Mouse (Mus musculus) embryo, embryonic 11 days (tissue): ENCODE data around the gene Abhd12.
A peak's percentile ranks its signal among the peaks of the same experiment; 100 is the strongest.

ENCODE experiments used
- DNase-seq: peaks from one replicate; pipeline ENCODE4 v3.0.0-alpha.2; 2015

Abhd12 gene

DNA sequence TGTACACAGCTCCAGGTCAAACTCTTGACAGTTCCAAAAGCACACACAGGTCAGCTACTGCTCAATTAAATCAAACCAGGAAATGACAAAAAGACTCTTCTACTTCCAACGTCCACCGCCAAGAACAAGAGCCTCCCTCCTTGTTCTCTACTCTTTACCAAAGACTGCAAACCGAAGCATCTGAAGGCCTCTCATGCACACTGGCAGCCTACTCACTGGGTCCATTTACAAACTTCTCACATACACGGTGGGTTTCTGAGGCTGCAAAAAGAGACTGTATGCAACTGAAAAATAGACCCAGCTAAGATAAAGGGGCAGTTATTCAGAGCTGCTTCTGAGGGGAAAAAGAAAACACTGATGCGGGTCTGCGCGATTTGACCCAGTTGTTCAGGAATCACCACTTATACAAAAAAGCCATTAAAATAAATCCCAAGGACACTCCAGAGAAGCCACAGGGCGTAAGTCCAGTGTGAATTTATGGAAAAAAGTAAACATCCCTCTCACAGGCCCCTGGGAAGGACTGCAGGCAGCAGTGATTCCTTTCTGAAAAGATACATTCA is 57.0 kb downstream of the Abhd12 start:
- no peak for DNase-seq

DNA sequence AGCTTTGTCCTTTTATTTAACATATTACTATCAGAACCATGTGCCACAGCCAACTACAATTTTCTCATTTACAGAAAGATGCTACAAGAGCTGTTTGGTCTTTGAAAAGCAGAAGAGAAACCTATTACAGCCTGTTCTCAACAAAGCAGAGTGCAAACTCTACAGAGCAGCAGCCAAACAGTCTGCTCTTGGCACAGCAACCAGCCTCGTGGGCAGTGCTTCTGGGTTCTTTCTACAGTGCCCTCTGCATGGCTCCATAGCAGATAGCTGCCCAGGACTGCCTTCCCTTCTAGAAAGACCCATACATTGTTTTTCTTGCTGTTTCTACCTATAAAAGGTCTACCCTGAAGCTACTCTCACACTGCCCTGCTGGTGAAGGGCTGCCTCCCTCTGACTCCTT is 59.7 kb downstream of the Abhd12 start:
- DNase-seq: no peak

DNA sequence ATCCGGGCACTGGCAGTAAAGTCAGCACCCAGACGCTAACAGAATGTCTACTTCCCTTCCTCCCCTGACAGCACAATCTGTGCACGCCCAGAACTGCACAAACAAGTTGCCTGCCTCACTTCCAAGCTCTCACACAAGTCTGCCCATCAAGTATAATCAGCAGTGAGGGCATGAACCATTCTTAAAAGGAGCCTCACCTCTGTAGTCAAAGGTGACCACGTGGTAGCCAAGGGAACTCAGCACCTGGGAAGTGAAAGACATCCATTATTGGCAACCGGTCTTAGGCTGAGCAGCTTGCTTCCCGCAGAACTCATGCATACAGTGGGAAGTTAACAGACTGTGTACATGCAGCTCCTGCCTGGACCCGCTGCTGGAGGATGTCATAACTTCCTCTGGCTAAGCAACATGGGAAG is 62.5 kb downstream of the Abhd12 start:
- DNase-seq: no peak

DNA sequence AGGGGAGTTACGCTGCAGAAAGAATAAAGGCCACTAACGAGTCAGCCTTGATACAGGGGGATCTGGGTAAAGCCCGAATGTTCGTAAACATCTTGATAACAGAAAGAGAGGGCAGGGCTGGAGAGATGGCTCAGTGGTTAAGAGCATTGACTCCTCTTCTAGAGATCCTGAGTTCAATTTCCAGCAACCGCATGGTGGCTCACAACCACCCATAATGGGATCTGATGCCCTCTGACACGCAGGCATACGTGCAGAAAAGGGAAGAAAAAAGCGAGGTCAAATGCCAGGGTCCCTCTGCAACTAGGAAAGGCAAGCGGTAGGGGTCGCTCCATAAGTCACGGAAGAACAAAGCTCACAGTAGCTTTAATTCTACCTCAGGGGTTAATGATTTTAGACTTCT is 63.4 kb downstream of the Abhd12 start:
- no peak for DNase-seq

DNA sequence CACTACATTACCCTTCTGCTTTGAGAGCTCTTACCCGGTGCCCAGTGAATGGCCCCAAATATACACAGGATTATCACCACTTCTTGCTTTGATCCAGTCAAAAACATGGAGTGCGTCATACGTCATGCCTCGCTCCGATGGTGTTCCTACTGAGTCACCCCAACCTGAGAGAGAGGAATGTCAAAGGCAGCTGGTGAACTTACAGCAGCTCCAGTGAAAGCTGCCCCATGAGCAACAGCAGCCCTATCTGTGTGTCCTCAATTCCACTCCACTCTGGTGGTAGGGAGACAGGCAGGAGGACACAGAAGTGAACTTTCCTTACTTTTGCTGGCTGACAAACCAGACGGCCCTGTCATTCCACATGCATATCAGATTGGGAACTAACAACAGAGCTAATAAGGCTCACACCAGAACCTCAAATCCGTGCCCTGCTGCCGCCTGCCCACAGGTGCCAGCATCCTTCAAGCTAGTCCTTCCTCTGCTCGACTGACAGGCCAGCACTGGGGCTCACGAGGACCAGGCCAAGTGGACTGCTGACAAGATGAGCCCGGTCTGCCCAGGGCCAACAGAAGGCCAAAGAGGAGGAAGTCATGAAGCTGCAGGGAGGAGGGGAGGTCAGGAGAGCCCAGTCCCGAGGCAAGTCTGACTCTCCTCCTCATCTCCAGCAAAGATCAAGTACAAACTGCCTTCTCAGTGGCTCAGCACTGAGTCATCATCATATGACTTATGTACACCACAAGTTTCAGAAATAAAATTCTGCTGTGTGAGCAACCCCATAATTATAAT is 64.7 kb downstream of the Abhd12 start:
- DNase-seq: no peak

DNA sequence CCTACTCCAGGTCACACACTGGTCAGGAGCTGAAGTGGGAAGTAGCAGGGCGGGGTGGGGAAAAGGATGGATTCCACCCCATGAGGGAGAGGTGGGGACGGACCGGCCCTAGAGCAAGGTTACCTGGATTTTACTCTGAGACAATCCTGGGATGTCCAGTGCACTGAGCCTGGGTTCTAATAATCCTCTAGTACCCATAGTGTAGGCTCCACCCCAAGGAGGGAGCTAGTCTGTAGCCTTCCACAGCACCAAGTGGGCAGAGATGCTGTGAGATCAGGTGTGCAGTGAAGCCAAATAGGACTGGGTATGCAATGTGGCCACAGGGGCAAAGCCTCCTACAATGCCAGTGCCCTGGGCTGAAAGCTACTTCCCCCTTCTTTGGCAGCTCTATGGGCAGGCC is 66.8 kb downstream of the Abhd12 start:
- DNase-seq: no peak

DNA sequence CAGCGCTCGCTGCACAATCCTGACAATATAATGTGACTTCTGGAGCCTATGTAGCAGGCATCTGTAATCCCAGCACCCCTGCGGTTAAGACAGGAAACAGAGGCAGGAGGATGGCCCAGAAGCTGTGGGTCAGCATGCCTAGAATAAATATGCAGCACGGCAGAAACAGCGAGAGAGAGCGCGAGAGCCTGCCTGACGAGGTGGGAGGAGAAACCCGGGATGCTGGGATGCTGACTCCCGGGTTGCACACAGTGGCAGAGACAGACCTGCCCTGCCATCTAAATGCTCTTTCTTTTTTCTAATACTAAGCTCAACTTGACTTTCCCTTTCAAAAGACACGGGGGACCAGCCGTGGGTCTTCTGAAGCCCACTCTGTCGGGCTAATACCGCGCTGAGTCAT is 67.6 kb downstream of the Abhd12 start:
- DNase-seq: no peak

DNA sequence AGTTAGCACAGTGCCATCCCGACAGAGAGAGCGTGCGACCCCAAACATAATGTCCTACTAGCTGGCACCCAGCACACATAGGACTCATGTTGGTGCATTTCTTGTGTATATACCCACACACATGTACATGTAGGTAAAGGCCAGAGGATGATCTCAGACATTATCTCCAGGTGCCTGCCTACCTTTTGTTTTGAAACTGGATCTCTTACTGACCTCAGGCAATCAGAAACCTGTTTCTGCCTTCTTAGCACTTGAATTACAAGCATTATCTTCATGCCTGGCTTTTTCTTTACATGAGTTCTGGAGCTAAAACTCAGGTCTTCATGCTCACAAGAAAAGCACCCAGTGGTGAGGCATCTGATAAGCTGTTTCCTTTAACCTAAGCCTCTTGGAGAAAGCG is 68.6 kb downstream of the Abhd12 start:
- DNase-seq: no peak

DNA sequence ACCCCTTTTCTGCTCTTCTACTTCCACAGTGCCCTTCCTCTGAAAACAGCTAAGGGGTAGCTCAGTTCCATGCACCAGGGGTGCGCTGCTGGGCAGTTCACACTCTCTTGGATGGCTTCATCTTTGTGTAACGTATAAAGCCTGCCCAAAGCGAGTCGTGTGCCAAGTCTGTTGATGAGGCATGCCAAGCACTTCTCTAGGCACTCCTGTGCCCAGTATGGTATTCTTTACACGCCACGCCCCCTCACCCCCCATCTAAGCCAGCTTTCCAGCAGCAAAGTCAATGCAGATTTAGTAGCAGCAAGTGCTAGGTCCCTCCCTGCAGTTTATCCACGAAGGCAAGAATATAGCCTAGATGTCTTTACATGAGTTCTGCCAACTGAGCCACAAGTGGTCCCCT is 69.9 kb downstream of the Abhd12 start:
- no peak for DNase-seq

DNA sequence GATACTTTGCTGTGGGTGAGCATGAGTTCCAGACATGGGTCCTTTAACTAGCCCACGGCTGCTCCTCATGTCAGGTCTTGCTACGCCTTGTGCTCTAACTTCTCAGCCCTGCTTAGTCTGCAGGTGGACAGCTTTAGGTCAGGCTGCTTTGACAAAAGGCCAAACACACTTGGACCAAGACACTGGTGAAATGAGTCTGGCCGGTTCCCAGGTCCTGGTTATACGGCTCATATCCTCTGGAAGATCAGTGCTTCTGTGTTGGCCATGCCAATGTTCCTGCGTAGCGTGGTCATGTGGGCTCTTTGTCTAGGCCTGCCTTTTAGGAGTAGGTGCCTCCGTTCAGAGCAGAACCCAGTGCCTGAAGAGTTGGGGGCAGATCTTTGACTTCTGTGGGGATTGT is 72.5 kb downstream of the Abhd12 start:
- no peak for DNase-seq

DNA sequence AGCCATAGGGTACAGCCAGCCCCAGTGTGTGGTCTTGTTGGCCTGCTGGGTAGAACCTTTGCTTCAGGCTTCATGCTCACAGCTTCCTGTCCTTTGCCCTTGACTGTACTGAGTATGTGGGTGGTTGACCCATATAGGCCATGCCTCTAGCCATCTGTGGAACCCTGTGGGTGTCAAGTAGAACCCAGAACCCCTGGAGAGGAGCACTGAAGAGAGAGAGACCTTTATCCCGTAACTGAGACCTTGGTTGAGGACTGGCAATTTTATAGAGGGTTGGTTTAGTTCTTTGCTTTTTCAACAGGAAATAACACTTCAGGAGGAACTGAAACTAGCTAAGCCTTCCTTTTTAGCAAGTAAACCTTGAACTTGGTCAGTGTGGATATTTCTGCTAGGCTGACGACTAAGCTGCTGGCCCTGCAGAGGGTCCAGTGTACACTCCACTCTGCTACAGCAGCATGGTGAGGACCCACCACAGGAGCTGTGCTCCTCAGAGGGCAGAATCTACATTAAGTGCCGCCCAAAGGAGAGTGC is 73.6 kb downstream of the Abhd12 start:
- DNase-seq: no peak

DNA sequence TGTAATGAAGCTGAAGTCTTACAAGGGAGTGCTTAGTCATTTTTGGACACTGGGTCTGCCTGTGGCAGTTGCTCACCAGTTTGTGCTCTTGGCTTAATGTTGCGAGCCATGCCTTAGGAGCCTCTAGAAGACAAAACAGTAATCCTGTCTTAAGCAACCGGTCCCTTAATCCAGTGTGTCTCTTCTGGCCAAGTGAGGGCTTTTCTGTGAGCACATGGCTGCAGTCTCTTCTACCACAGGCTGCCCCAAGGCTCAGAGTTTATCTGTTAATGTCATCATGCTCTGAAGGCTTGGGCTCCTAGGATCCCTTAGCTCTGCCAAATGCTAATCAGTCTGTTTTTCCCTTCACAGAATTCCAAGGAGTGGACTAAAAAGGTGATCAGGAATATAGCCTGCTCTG is 74.5 kb downstream of the Abhd12 start:
- DNase-seq: no peak

DNA sequence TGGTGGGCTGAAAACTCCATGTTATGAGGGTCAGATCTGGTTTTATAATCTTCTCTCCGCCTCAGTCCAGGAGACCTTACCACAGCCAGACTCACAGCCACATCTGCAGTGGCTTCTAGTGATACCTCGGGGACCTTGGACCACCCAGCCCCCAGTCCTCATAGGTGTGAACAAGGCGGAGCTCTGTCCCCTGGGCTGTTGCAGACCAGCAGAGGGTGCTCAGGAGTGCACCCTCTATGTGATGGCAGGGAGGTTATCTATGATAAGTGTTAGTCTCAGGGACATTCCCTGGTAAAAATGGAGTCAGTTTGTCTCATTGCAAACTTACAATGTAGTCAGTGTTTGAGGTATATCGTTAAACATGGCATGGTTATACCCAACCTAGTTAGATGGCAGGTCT is 75.9 kb downstream of the Abhd12 start:
- DNase-seq: no peak

DNA sequence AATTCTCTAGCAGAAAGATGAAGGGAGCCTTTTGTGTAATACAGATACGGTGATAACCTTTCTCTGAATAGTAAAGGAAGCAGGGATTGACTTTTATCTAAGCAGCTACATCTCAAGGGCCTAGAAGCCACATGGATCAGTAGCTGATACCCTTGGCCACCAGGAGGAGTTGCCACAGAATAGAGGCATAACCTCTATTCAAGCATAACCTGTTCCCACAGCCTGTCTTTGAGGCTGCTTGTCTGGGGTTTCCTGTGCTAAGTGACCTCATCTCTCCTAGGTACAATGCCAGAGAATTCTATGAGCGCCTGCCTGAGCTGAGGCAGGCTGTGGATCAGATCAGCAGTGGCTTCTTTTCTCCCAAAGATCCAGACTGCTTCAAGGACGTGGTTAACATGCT is 76.4 kb downstream of the Abhd12 start:
- no peak for DNase-seq

DNA sequence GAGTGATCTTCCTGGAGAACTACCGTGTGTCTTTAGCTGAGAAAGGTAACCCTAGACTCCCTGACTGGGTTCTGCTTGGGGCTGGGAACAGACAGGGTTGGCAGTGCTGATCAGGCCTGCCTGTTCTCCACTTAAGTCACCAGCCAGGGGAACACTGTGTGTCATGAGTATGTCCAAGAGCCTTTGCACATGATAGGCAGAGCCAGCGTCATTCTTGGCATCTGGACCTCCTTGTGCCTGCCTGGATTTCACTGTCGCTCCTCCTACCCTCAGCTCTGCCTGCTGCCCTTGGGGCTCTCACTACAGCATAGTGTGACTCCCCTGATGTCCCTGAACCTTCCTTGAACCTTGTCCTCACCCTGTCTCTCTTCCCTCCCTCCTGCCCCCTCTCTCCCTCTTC is 78.1 kb downstream of the Abhd12 start:
- DNase-seq: no peak

DNA sequence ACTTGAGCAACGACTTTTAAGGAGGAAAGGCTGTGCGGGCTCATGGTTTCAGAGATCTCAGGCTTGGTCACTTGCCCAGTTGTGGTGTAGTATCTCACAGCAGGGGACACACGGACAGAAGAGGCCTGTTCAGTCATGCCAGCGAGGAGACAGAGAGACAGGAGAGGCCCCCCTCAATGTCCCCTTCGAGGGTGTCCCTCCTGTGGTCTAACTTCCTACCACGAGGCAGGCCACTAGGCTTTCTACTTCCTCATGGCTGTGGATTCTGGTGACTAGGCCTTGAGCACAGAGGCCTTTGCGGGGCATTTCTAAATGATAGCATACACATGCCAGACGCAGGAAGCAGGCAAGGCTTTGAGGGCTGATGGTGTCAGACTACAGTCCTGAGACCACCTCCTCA is 81.6 kb downstream of the Abhd12 start:
- no peak for DNase-seq

DNA sequence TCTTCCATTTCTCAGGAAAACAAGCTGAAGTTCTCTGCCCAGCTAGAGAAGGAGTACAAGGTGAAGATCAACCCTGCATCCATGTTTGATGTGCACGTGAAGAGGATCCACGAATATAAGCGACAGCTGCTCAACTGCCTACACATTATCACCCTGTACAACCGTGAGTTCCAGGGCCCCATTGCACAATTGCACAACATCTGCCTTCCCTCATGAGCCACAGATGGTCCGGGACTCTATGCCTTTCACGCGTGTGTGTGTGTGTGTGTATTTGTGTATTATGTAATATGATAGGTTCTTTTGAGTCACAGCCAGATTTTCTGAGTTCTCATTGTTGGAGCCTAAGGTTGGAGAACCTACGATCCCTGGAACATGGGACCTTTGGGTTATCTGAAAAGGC is 83.8 kb downstream of the Abhd12 start:
- DNase-seq: no peak

DNA sequence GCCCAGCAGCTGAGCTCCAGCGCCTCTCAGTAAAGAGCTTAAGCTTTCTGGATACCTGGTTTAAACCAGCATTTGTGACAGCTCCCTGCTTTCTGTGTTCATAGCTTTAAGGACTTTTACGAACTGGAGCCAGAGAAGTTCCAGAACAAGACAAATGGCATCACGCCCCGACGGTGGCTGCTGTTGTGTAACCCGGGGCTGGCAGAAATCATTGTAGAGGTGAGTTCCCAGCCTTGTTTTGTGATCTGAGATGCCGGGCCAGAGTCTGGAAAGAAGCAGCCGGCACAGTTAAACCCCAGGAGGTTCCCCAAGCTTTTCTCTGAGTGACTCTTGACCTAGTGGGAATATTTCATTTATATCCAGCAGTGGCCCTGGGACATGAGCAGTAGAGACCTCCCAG is 85.8 kb downstream of the Abhd12 start:
- no peak for DNase-seq

DNA sequence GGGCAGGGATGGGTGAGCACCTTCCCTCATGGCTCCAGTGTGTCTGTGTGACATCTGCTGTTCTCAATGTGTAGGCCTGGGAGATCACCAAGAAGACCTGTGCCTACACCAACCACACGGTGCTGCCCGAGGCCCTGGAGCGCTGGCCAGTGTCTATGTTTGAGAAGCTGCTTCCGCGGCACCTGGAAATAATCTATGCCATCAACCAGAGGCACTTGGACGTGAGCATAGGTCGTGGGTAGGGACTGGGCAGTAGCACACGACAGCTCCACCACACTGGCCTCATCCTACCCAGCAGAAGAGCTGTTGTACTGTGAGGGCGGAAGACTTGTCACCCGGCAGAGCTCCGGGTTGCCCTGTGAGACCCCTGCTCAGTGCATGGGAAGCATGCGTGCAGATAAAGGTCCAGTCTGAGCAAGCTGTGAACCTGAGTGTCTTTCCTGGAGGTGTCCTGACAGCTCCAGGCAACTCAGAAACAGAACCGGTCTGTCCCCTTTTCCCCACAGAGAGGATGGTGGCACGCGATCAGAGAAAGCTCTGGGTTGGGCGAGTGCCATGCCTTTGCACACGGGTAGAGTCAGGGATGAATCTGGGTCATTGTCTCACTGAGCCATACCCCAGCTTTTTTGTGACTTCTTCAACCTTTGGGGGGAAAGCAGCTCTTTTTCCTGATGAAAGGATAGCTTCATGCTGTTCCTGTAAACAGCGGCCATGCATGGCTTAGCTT is 87.7 kb downstream of the Abhd12 start:
- DNase-seq: no peak

DNA sequence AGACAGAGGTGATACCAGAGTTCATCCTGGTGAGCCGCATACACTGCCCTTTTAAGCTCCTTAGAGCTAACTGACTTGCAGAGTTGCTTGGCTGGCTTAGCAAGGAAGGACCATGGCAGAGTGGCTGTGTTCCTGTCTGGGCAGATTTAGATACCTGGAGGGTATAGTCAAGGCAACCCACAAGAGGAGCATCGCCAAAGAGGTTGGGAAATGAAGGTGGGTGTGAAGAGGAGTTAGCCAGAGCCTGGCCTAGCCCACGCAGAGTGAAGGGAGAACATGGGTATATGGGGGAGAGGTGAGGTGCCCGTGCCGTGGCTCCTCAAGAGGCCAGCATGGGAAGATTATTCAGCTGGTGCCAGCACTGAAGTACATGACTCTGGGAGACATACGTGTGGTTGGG is 91.7 kb downstream of the Abhd12 start:
- no peak for DNase-seq

DNA sequence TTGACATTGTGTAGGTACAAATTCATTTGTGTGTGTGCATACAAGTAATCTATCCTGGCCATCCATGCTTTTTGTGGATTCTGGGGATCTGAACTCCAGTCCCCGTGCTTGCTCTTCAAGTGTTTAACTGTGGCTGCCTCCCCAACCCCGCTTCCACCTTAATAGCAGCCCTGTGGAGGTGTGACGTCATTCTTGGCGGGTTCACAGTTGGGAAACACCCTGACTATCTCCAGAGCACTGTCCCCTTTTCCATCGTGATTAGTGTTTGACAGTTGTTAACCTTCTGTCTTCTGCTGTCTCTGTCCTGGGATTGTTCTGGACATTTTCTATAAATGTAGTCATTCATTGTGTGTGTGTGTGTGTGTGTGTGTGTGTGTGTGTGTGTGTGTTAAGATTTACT is 93.9 kb downstream of the Abhd12 start:
- no peak for DNase-seq

DNA sequence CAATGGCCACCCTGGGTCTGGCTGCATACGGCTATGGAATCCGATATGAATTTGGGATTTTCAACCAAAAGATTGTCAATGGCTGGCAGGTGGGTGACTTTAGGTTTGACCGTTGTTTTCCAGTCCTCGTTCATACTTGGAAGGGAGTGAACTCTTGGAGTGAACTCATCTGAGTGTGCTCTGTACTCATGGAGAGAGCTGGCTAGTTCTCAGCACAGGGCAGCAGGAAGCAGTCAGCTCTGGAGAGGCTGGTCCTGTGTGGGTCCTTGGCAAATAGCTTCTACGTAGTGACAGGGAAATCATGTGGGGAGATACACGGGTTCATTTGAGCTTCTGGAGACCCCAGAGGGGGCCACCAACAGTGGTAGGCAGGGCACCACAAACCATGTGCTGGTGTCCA is 95.7 kb downstream of the Abhd12 start:
- DNase-seq: no peak

DNA sequence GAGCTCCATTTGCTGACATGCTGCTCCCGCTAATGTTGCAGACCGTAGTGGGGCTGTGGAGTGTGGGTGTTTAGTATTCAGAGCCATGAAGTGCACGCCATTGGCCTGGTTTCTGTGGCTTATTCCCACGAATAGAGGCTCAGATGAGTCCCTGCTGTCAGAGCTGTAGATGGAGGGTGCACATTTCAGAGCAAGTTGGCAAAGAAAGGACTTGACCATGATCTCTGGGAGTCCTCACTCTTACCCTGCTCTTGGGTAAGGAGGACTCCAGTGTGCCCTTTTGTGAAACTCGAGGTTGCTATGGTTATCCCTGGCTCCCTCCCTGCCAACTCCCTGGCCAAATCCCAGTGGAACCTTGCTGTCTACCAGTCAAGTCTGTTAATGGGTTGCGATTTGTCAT is 96.2 kb downstream of the Abhd12 start:
- no peak for DNase-seq

DNA sequence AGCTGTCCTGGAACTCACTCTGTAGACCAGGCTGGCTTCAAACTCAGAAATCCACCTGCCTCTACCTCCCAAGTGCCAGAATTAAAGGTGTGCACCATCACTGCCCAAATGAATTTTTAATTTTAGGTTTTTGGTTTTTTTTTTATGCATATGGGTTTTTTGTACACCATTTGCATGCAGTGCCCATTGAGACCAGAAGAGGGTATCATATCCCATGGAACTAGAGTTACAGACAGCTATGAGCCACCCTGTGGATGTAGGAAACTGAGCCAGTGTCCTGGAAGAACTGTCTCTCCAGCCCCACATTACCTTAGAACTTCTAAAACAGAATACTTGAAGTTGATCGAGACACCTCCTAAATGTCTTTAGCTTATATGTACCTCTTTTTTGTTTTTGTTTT is 101.5 kb downstream of the Abhd12 start:
- DNase-seq: peak; percentile 34
